ENCODE assay signal across 16 mouse cellular contexts in the genomic region with DNA sequence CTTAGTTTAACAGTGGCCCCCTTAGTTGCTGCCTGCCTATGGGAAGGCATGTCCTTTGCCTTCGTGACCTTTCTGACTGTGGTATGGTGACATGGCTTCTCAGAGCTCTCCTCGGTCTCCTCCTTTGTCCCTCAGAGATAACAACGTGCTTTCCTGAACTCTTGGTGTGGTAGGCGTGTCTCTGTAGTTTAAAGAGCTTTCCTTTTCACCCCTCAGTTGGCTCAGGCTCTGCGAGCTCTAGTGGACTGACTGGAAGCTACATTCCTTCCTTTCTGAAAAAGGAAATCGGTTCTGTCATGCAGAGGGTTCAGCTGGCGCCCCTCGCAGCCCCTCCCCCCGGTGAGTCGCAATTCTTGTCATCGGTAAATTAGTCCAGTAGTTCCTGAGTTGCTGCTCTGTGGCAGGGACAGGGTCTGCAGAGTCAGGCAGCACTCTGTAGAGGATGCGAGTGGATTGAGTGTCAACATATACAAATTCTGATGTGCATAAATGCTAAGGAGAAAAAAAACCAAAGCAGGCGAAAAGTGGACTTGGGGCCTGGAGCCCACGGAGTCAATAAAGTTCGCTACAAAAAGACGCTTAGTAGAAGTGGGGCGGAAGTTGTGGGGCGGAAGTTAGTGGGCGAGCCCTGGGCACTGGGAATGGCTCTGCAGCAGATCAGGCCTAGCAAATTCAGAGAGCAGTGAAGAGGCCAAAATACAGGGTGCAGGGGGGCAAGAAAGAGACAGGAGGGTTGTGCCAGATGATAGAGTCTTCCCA. TPM values are rescaled to one million over a fixed set of nuclear protein-coding genes. Genes with fewer than 3 reads are reported as not detected.
DNase-seq lines count a peak whose midpoint lies in the region; ATAC-seq and TF ChIP-seq lines count a peak whose summit lies in the region.
"Had no signal": no experiment of that assay in that cellular context is flagged by ENCODE, and none has a peak within 500 bp of the region (broad histone marks: within the 10 kb centered on the region; RNA-seq: fewer than 3 reads in every experiment).

No protein-coding gene starts in this region.

- DNase-seq in heart, adult 2 months: no peak
- no peak for DNase-seq in heart, adult 8-10 months (ENCODE audit: low spot score)
- peak; percentile 14 for DNase-seq in thymus, postnatal 14 days
- DNase-seq in thymus, adult 2 months: no peak
- no peak for DNase-seq in adrenal gland, adult 18-20 months (ENCODE audit: low spot score in 2 of 2)
- DNase-seq in midbrain, postnatal 0 days (ENCODE audit: low spot score): no peak
- DNase-seq: cerebellum, adult 11 months; gastrocnemius, adult 2 months; kidney, adult 18-20 months; lung, postnatal 36 days had no signal

- no peak overlapping the region; the same call in 1 of the 2 replicates for H3K27ac ChIP-seq in heart, adult 2 months
- H3K27ac ChIP-seq in thymus, adult 2 months (ENCODE audit: control insufficient read depth, insufficient read depth, low read length): no peak overlapping the region
- H3K27ac ChIP-seq in intestine, embryonic 16.5 days (ENCODE audit: low read length): no peak overlapping the region
- H3K27ac ChIP-seq in midbrain, postnatal 0 days (ENCODE audit: low read depth, low read length): no peak overlapping the region
- H3K27ac ChIP-seq: gastrocnemius, adult 2 months; midbrain, embryonic 15.5 days; neural tube, embryonic 12.5 days had no signal

- intact Hi-C loops in heart, adult 2 months (cut with DNase I): no loop called here

- H3K79me2 ChIP-seq in heart, adult 2 months (replicated peaks; ENCODE audit: control insufficient read depth, insufficient read depth, low read length): no peaks in the 10 kb centered on the region

- WGBS in heart, adult 2 months: 55% methylated on average over 19 of the region's 19 CpGs
- WGBS in thymus, adult 2 months: 95% methylated on average over 19 of the region's 19 CpGs
- 77% methylated on average over 19 of the region's 19 CpGs for WGBS in intestine, embryonic 16.5 days
- WGBS in midbrain, postnatal 0 days: 85% methylated on average over 19 of the region's 19 CpGs

- ATAC-seq in intestine, embryonic 16.5 days: peak; percentile 56
- ATAC-seq in megakaryocyte-erythroid progenitor cell, adult 5-6 weeks (replicated peaks; ENCODE audit: low FRiP score, low TSS enrichment, poor library complexity, severe bottlenecking): peak; percentile 83
- no peak for ATAC-seq in midbrain, postnatal 0 days (ENCODE audit: low FRiP score)
- ATAC-seq: forebrain, embryonic 16.5 days; midbrain, embryonic 15.5 days had no signal

- H3K4me1 ChIP-seq in heart, adult 2 months (ENCODE audit: control insufficient read depth, insufficient read depth, low read length): no peaks in the 10 kb centered on the region; the same call in 1 of the 2 replicates
- no peaks in the 10 kb centered on the region for H3K4me1 ChIP-seq in thymus, adult 2 months (replicated peaks; ENCODE audit: control insufficient read depth, insufficient read depth, low read length)
- H3K4me1 ChIP-seq in intestine, embryonic 16.5 days (ENCODE audit: control insufficient read depth, insufficient read depth, low read length): no peaks in the 10 kb centered on the region
- no peaks in the 10 kb centered on the region for H3K4me1 ChIP-seq in midbrain, postnatal 0 days (ENCODE audit: insufficient read depth, low read length)
- H3K4me1 ChIP-seq: midbrain, embryonic 15.5 days; neural tube, embryonic 12.5 days had no signal

- TF ChIP-seq POLR2A in heart, adult 2 months (IDR thresholded peaks at IDR 0.05; ENCODE audit: insufficient read depth, low read depth, low read length): no peak
- TF ChIP-seq POLR2A in thymus, adult 2 months (IDR thresholded peaks at IDR 0.05; ENCODE audit: control insufficient read depth, extremely low read depth, insufficient read depth, low read length, poor library complexity): no peak

- peaks cover 3% of the 10 kb centered on the region; the same call in 1 of the 2 replicates for H3K36me3 ChIP-seq in heart, adult 2 months (ENCODE audit: control insufficient read depth, insufficient read depth, low read length)
- H3K36me3 ChIP-seq in thymus, adult 2 months (ENCODE audit: control insufficient read depth, insufficient read depth, low read length): peaks cover 5% of the 10 kb centered on the region
- H3K36me3 ChIP-seq in intestine, embryonic 16.5 days (ENCODE audit: control insufficient read depth, insufficient read depth, low read length): peaks cover 9% of the 10 kb centered on the region; the same call in 1 of the 2 replicates
- H3K36me3 ChIP-seq in midbrain, postnatal 0 days (ENCODE audit: insufficient read depth, low read length): peaks cover 36% of the 10 kb centered on the region

- no peak overlapping the region for H3K9ac ChIP-seq in heart, adult 2 months (ENCODE audit: low read depth, low read length)
- no peak overlapping the region for H3K9ac ChIP-seq in intestine, embryonic 16.5 days (ENCODE audit: low read depth, low read length)
- no peak overlapping the region for H3K9ac ChIP-seq in midbrain, postnatal 0 days (replicated peaks; ENCODE audit: low read length, poor library complexity, severe bottlenecking)
- H3K9ac ChIP-seq: midbrain, embryonic 15.5 days; neural tube, embryonic 12.5 days had no signal

- peak; percentile 17; the same call in 1 of the 2 replicates for TF ChIP-seq CTCF in heart, adult 2 months (IDR thresholded peaks at IDR 0.05)
- TF ChIP-seq CTCF in thymus, adult 2 months (IDR thresholded peaks at IDR 0.05; ENCODE audit: borderline replicate concordance, control insufficient read depth, extremely low read depth, insufficient read depth, low read length, poor library complexity): no peak
- TF ChIP-seq CTCF in midbrain, postnatal 0 days (IDR thresholded peaks at IDR 0.05): no peak

- H3K27me3 ChIP-seq in heart, adult 2 months (ENCODE audit: control insufficient read depth, insufficient read depth, low read length): no peaks in the 10 kb centered on the region
- no peaks in the 10 kb centered on the region for H3K27me3 ChIP-seq in thymus, adult 2 months (ENCODE audit: control insufficient read depth, insufficient read depth, low read length)
- H3K27me3 ChIP-seq in intestine, embryonic 16.5 days (replicated peaks; ENCODE audit: control insufficient read depth, insufficient read depth, low read length): no peaks in the 10 kb centered on the region
- no peaks in the 10 kb centered on the region for H3K27me3 ChIP-seq in midbrain, postnatal 0 days (ENCODE audit: insufficient read depth, low read length)
- H3K27me3 ChIP-seq: midbrain, embryonic 15.5 days; neural tube, embryonic 12.5 days had no signal

- no peak for TF ChIP-seq EP300 in heart, adult 2 months (IDR thresholded peaks at IDR 0.05; ENCODE audit: insufficient read depth, low read depth, low read length)

- no peaks in the 10 kb centered on the region for H3K9me3 ChIP-seq in intestine, embryonic 16.5 days (ENCODE audit: control insufficient read depth, low read length)
- H3K9me3 ChIP-seq in midbrain, postnatal 0 days (ENCODE audit: low read length): no peaks in the 10 kb centered on the region
- H3K9me3 ChIP-seq: G1E; midbrain, embryonic 15.5 days; neural tube, embryonic 12.5 days had no signal

- no peak overlapping the region for H3K4me2 ChIP-seq in intestine, embryonic 16.5 days (ENCODE audit: low read depth, low read length)
- no peak overlapping the region for H3K4me2 ChIP-seq in midbrain, postnatal 0 days (ENCODE audit: low read depth, low read length, poor library complexity, severe bottlenecking)
- H3K4me2 ChIP-seq: midbrain, embryonic 15.5 days; neural tube, embryonic 12.5 days had no signal

- no peak overlapping the region for H3K4me3 ChIP-seq in heart, adult 2 months
- H3K4me3 ChIP-seq in thymus, adult 2 months (ENCODE audit: control insufficient read depth, insufficient read depth, low read length): no peak overlapping the region
- no peak overlapping the region for H3K4me3 ChIP-seq in intestine, embryonic 16.5 days (ENCODE audit: low read length)
- no peak overlapping the region for H3K4me3 ChIP-seq in midbrain, postnatal 0 days (ENCODE audit: low read depth, low read length)
- H3K4me3 ChIP-seq: gastrocnemius, adult 2 months; midbrain, embryonic 15.5 days; neural tube, embryonic 12.5 days had no signal

RNA-seq across cellular contexts. Expression of gene Gsta4, which starts 15.7 kb away (rescaled TPM):
- 100 to 1,000 TPM; 100 to 104 TPM for total RNA-seq in heart, adult 2 months (2021)
- polyA plus RNA-seq in heart, adult 2 months (2012; rRNA removed): 53.4 and 88.7 TPM in 2 replicates
- total RNA-seq in heart, adult 8-10 months (2022): 100 to 1,000 TPM; 108 to 158 (median 147) TPM
- polyA plus RNA-seq in thymus, adult 2 months (2012; rRNA removed): 5.6 and 7.9 TPM in 2 replicates
- 57.5 and 62.7 TPM in 2 replicates for polyA plus RNA-seq in intestine, embryonic 16.5 days (2015; fragmentation: Nextera tagmentation; extraction: Ambion mirVana)
- total RNA-seq in megakaryocyte-erythroid progenitor cell, adult 5-6 weeks (2014; fragmentation: Nextera tagmentation): 6.5 and 8.4 TPM in 2 replicates
- total RNA-seq in megakaryocyte-erythroid progenitor cell, adult 5-6 weeks (2017): 11.5 and 13.0 TPM in 2 replicates
- total RNA-seq in adrenal gland, adult 18-20 months (2021): 10 to 100 TPM; 52.4 to 87.4 TPM
- 12.9 and 17.1 TPM in 2 replicates for total RNA-seq in midbrain, postnatal 0 days (2014; rRNA removed)
- 25.1 and 28.2 TPM in 2 replicates for polyA plus RNA-seq in midbrain, postnatal 0 days (2015; fragmentation: Nextera tagmentation; extraction: Ambion mirVana)

RNA-seq across cellular contexts. Expression of gene Ick, which starts 57.9 kb away (rescaled TPM):
- total RNA-seq in heart, adult 2 months (2021): 10 to 100 TPM; 12.5 to 14.0 TPM
- polyA plus RNA-seq in heart, adult 2 months (2012; rRNA removed): 7.8 and 10.1 TPM in 2 replicates
- 10 to 100 TPM; 12.7 to 14.3 (median 13.3) TPM for total RNA-seq in heart, adult 8-10 months (2022)
- polyA plus RNA-seq in thymus, adult 2 months (2012; rRNA removed): 14.5 and 16.5 TPM in 2 replicates
- 28.1 and 29.9 TPM in 2 replicates for polyA plus RNA-seq in intestine, embryonic 16.5 days (2015; fragmentation: Nextera tagmentation; extraction: Ambion mirVana)
- 18.1 and 22.3 TPM in 2 replicates for total RNA-seq in megakaryocyte-erythroid progenitor cell, adult 5-6 weeks (2014; fragmentation: Nextera tagmentation)
- 15.4 and 17.1 TPM in 2 replicates for total RNA-seq in megakaryocyte-erythroid progenitor cell, adult 5-6 weeks (2017)
- 10 to 100 TPM; 15.2 to 16.7 TPM for total RNA-seq in adrenal gland, adult 18-20 months (2021)
- total RNA-seq in midbrain, postnatal 0 days (2014; rRNA removed): 52.2 and 56.0 TPM in 2 replicates
- 31.3 and 34.6 TPM in 2 replicates for polyA plus RNA-seq in midbrain, postnatal 0 days (2015; fragmentation: Nextera tagmentation; extraction: Ambion mirVana)

RNA-seq across cellular contexts. Expression of gene Fbxo9, which starts 58.0 kb away (rescaled TPM):
- 10 to 100 TPM; 34.4 to 40.6 TPM for total RNA-seq in heart, adult 2 months (2021)
- 64.1 and 69.5 TPM in 2 replicates for polyA plus RNA-seq in heart, adult 2 months (2012; rRNA removed)
- 10 to 100 TPM; 30.9 to 50.6 (median 45.5) TPM for total RNA-seq in heart, adult 8-10 months (2022)
- 99.7 and 119 TPM in 2 replicates for polyA plus RNA-seq in thymus, adult 2 months (2012; rRNA removed)
- 39.8 and 43.3 TPM in 2 replicates for polyA plus RNA-seq in intestine, embryonic 16.5 days (2015; fragmentation: Nextera tagmentation; extraction: Ambion mirVana)
- total RNA-seq in megakaryocyte-erythroid progenitor cell, adult 5-6 weeks (2014; fragmentation: Nextera tagmentation): 72.9 and 109 TPM in 2 replicates
- 69.2 and 112 TPM in 2 replicates for total RNA-seq in megakaryocyte-erythroid progenitor cell, adult 5-6 weeks (2017)
- 100 to 1,000 TPM in 1 of 2 experiments, 10 to 100 TPM in 1; 70.8 to 108 TPM for total RNA-seq in adrenal gland, adult 18-20 months (2021)
- 94.6 and 115 TPM in 2 replicates for total RNA-seq in midbrain, postnatal 0 days (2014; rRNA removed)
- polyA plus RNA-seq in midbrain, postnatal 0 days (2015; fragmentation: Nextera tagmentation; extraction: Ambion mirVana): 84.8 and 89.9 TPM in 2 replicates
